Mouse (Mus musculus): ENCODE data around the gene Relb. TPM values are rescaled to one million over a fixed set of nuclear protein-coding genes. Genes with fewer than 3 reads are reported as not detected.

The Relb gene
- total and polyA plus RNA-seq, 3 experiments, result 44.0 to 59.6 (median 58.1) TPM

GRCm38 (mm10) chr7:19633855-19634254, 4.6 kb upstream of the Relb start:
- H3K79me2 ChIP-seq (replicated peaks; ENCODE audit: control insufficient read depth, extremely low read depth, insufficient read depth, poor library complexity, severe bottlenecking), result no peaks in the 10 kb centered on the region

GRCm38 (mm10) chr7:19633197-19633596, 4.0 kb upstream of the Relb start:
- H3K36me3 ChIP-seq (replicated peaks in 1 of 2; ENCODE audit: control insufficient read depth in 1 of 2, insufficient read depth in 1 of 2, low read length in 1 of 2), result peaks cover 63 to 69% of the 10 kb centered on the region in 2 experiments
- dilution Hi-C loops (cut with MboI; ENCODE audit: extremely low pct_ligation_motif_present, extremely low pct_unique_long_range_greater_than_20kb, low sequenced_read_pairs) (no loop called here), in situ Hi-C loops (cut with MboI; ENCODE audit: low pct_ligation_motif_present, low pct_unique_long_range_greater_than_20kb, low sequenced_read_pairs) (no loop called here)
- TF ChIP-seq MAZ (IDR thresholded peaks at IDR 0.05; ENCODE audit: low read depth, low read length) (no peak), TBP (conservative IDR thresholded peaks at IDR 0.05; ENCODE audit: low read depth, low read length) (no peak), NRF1 (IDR thresholded peaks at IDR 0.05; ENCODE audit: low read depth, low read length) (no peak), SIN3A (IDR thresholded peaks at IDR 0.05; ENCODE audit: low read length) (no peak), ETS1 (conservative IDR thresholded peaks at IDR 0.05; ENCODE audit: low read depth, low read length) (no peak), MAX (IDR thresholded peaks at IDR 0.05; ENCODE audit: low read length) (no peak), PAX5 (IDR thresholded peaks at IDR 0.05; ENCODE audit: low read length) (no peak), RCOR1 (conservative IDR thresholded peaks at IDR 0.05; ENCODE audit: low read depth, low read length) (no peak), E2F4 (IDR thresholded peaks at IDR 0.05; ENCODE audit: insufficient replicate concordance, low read depth, low read length) (no peak), RAD21 (IDR thresholded peaks at IDR 0.05; ENCODE audit: low read depth, low read length) (no peak), ZKSCAN1 (IDR thresholded peaks at IDR 0.05; ENCODE audit: borderline replicate concordance, low read depth, low read length) (no peak), CTCF (conservative IDR thresholded peaks at IDR 0.05 in 1 of 2, IDR thresholded peaks at IDR 0.05 in 1 of 2; ENCODE audit: low read depth in 2 of 2, low read length in 2 of 2) (no peak), ELF1 (IDR thresholded peaks at IDR 0.05; ENCODE audit: low read depth, low read length) (no peak), MYC (IDR thresholded peaks at IDR 0.05; ENCODE audit: low read depth, low read length) (no peak)
- no peak overlapping the region for H3K27ac ChIP-seq (ENCODE audit: insufficient read depth, low read depth)
- no peaks in the 10 kb centered on the region for H3K79me2 ChIP-seq (replicated peaks; ENCODE audit: control insufficient read depth, extremely low read depth, insufficient read depth, poor library complexity, severe bottlenecking)
- H3K9ac ChIP-seq (ENCODE audit: insufficient read depth, low read depth), result no peak overlapping the region
- H3K27me3 ChIP-seq (replicated peaks), result no peaks in the 10 kb centered on the region
- no peak for DNase-seq (ENCODE audit: extremely low read depth)
- no peak overlapping the region for H3K4me3 ChIP-seq (replicated peaks in 1 of 3; ENCODE audit: low read depth in 2 of 3, low read length in 2 of 3, poor library complexity in 1 of 3)
- H3K4me2 ChIP-seq (ENCODE audit: insufficient read depth, low read depth, poor library complexity, severe bottlenecking), result no peak overlapping the region
- H3K4me1 ChIP-seq (ENCODE audit: control insufficient read depth in 1 of 2, insufficient read depth in 2 of 2), result peaks cover 16 to 46% of the 10 kb centered on the region in 2 experiments
- H3K9me3 ChIP-seq (replicated peaks; ENCODE audit: low read length), result no peaks in the 10 kb centered on the region

More at GRCm38 (mm10) chr7:19633855-19634254, 4.6 kb upstream of the Relb start:
- Histone ChIP-seq H3K27ac (ENCODE audit: insufficient read depth, low read depth) (no peak overlapping the region), H3K4me1 (ENCODE audit: control insufficient read depth in 1 of 2, insufficient read depth in 2 of 2) (peaks cover 16 to 46% of the 10 kb centered on the region in 2 experiments), H3K4me2 (ENCODE audit: insufficient read depth, low read depth, poor library complexity, severe bottlenecking) (no peak overlapping the region), H3K9ac (ENCODE audit: insufficient read depth, low read depth) (no peak overlapping the region), H3K36me3 (replicated peaks in 1 of 2; ENCODE audit: control insufficient read depth in 1 of 2, insufficient read depth in 1 of 2, low read length in 1 of 2) (peaks cover 68 to 76% of the 10 kb centered on the region in 2 experiments), H3K27me3 (replicated peaks) (no peaks in the 10 kb centered on the region), H3K9me3 (replicated peaks; ENCODE audit: low read length) (no peaks in the 10 kb centered on the region), H3K4me3 (replicated peaks in 1 of 3; ENCODE audit: low read depth in 2 of 3, low read length in 2 of 3, poor library complexity in 1 of 3) (no peak overlapping the region)
- in situ Hi-C loops (cut with MboI; ENCODE audit: low pct_ligation_motif_present, low pct_unique_long_range_greater_than_20kb, low sequenced_read_pairs) (no loop called here), dilution Hi-C loops (cut with MboI; ENCODE audit: extremely low pct_ligation_motif_present, extremely low pct_unique_long_range_greater_than_20kb, low sequenced_read_pairs) (no loop called here)
- TF ChIP-seq USF2 (conservative IDR thresholded peaks at IDR 0.05; ENCODE audit: low read depth, low read length), result no peak
- no peak for DNase-seq (ENCODE audit: extremely low read depth)
